Mouse (Mus musculus): ENCODE results near the gene Sh2d4b. TPM values are rescaled to one million over a fixed set of nuclear protein-coding genes. Genes with fewer than 3 reads are reported as not detected.

Sh2d4b gene
- total and polyA plus RNA-seq, 2 experiments from 2014 or later = 0.74 to 3.0 TPM

GRCm38 (mm10) chr14:40924378-40925113 lies 31.5 kb upstream of the Sh2d4b start:
- Histone ChIP-seq H3K9ac (replicated peaks; ENCODE audit: low read length, poor library complexity, severe bottlenecking) (no peak overlapping the region), H3K27me3 (ENCODE audit: insufficient read depth, low read length) (no peaks in the 10 kb centered on the region), H3K4me1 (ENCODE audit: insufficient read depth, low read length) (no peaks in the 10 kb centered on the region), H3K36me3 (ENCODE audit: insufficient read depth, low read length) (no peaks in the 10 kb centered on the region), H3K4me3 (ENCODE audit: low read depth, low read length) (no peak overlapping the region), H3K9me3 (ENCODE audit: low read length) (no peaks in the 10 kb centered on the region), H3K4me2 (ENCODE audit: low read depth, low read length, poor library complexity, severe bottlenecking) (no peak overlapping the region), H3K27ac (ENCODE audit: low read depth, low read length) (no peak overlapping the region)
- WGBS = 76% methylated on average over 10 of the region's 10 CpGs
- ATAC-seq (ENCODE audit: low FRiP score) (no peak), DNase-seq (ENCODE audit: low spot score) (peak; percentile 25)
- no peak for TF ChIP-seq CTCF (IDR thresholded peaks at IDR 0.05)

- Histone ChIP-seq H3K9me3 (ENCODE audit: low read length) (no peaks in the 10 kb centered on the region), H3K4me3 (ENCODE audit: low read depth, low read length) (no peak overlapping the region), H3K4me1 (ENCODE audit: insufficient read depth, low read length) (no peaks in the 10 kb centered on the region), H3K27me3 (ENCODE audit: insufficient read depth, low read length) (no peaks in the 10 kb centered on the region), H3K4me2 (ENCODE audit: low read depth, low read length, poor library complexity, severe bottlenecking) (no peak overlapping the region), H3K36me3 (ENCODE audit: insufficient read depth, low read length) (no peaks in the 10 kb centered on the region), H3K9ac (replicated peaks; ENCODE audit: low read length, poor library complexity, severe bottlenecking) (no peak overlapping the region), H3K27ac (ENCODE audit: low read depth, low read length) (no peak overlapping the region)
- WGBS = 96% methylated on average over 1 of the region's 1 CpGs
- ATAC-seq (ENCODE audit: low FRiP score) = no peak
- no peak for DNase-seq (ENCODE audit: low spot score)
- no peak for TF ChIP-seq CTCF (IDR thresholded peaks at IDR 0.05)
These were observed 28.2 kb upstream of the Sh2d4b start for GRCm38 (mm10) chr14:40921241-40921640.

GRCm38 (mm10) chr14:40919521-40919920 lies 26.5 kb upstream of the Sh2d4b start:
- H3K36me3 ChIP-seq (ENCODE audit: insufficient read depth, low read length) = peaks cover 7% of the 10 kb centered on the region
- H3K9ac ChIP-seq (replicated peaks; ENCODE audit: low read length, poor library complexity, severe bottlenecking) = no peak overlapping the region
- TF ChIP-seq CTCF (IDR thresholded peaks at IDR 0.05) = no peak
- H3K9me3 ChIP-seq (ENCODE audit: low read length) = no peaks in the 10 kb centered on the region
- 90% methylated on average over 7 of the region's 7 CpGs for WGBS
- no peak overlapping the region for H3K27ac ChIP-seq (ENCODE audit: low read depth, low read length)
- no peaks in the 10 kb centered on the region for H3K27me3 ChIP-seq (ENCODE audit: insufficient read depth, low read length)
- ATAC-seq (ENCODE audit: low FRiP score) (no peak), DNase-seq (ENCODE audit: low spot score) (no peak)
- no peak overlapping the region for H3K4me2 ChIP-seq (ENCODE audit: low read depth, low read length, poor library complexity, severe bottlenecking)
- no peak overlapping the region for H3K4me3 ChIP-seq (ENCODE audit: low read depth, low read length)
- H3K4me1 ChIP-seq (ENCODE audit: insufficient read depth, low read length) = no peaks in the 10 kb centered on the region

- no peak overlapping the region for H3K4me3 ChIP-seq (ENCODE audit: low read depth, low read length)
- WGBS = 75% methylated on average over 3 of the region's 7 CpGs
- TF ChIP-seq CTCF (IDR thresholded peaks at IDR 0.05) = no peak
- H3K36me3 ChIP-seq (ENCODE audit: insufficient read depth, low read length) = peaks cover 11% of the 10 kb centered on the region
- H3K9me3 ChIP-seq (ENCODE audit: low read length) = no peaks in the 10 kb centered on the region
- H3K4me1 ChIP-seq (ENCODE audit: insufficient read depth, low read length) = no peaks in the 10 kb centered on the region
- H3K4me2 ChIP-seq (ENCODE audit: low read depth, low read length, poor library complexity, severe bottlenecking) = no peak overlapping the region
- H3K27me3 ChIP-seq (ENCODE audit: insufficient read depth, low read length) = no peaks in the 10 kb centered on the region
- H3K27ac ChIP-seq (ENCODE audit: low read depth, low read length) = no peak overlapping the region
- DNase-seq (ENCODE audit: low spot score) = no peak
- no peak overlapping the region for H3K9ac ChIP-seq (replicated peaks; ENCODE audit: low read length, poor library complexity, severe bottlenecking)
- ATAC-seq (ENCODE audit: low FRiP score) = no peak
These were observed 25.4 kb upstream of the Sh2d4b start for GRCm38 (mm10) chr14:40918477-40918876.

- Histone ChIP-seq H3K4me2 (ENCODE audit: low read depth, low read length, poor library complexity, severe bottlenecking) (no peak overlapping the region), H3K4me1 (ENCODE audit: insufficient read depth, low read length) (no peaks in the 10 kb centered on the region), H3K9me3 (ENCODE audit: low read length) (no peaks in the 10 kb centered on the region), H3K27me3 (ENCODE audit: insufficient read depth, low read length) (no peaks in the 10 kb centered on the region), H3K4me3 (ENCODE audit: low read depth, low read length) (no peak overlapping the region), H3K36me3 (ENCODE audit: insufficient read depth, low read length) (peaks cover 17% of the 10 kb centered on the region), H3K9ac (replicated peaks; ENCODE audit: low read length, poor library complexity, severe bottlenecking) (no peak overlapping the region), H3K27ac (ENCODE audit: low read depth, low read length) (no peak overlapping the region)
- 0% methylated on average over 1 of the region's 1 CpGs for WGBS
- TF ChIP-seq CTCF (IDR thresholded peaks at IDR 0.05) = peak; percentile 96
- DNase-seq (ENCODE audit: low spot score) (peak; percentile 86), ATAC-seq (ENCODE audit: low FRiP score) (peak; percentile 67)
These were observed 24.6 kb upstream of the Sh2d4b start for GRCm38 (mm10) chr14:40917632-40918031.

- 97% methylated on average over 14 of the region's 15 CpGs for WGBS
- Histone ChIP-seq H3K9me3 (ENCODE audit: low read length) (no peaks in the 10 kb centered on the region), H3K27me3 (ENCODE audit: insufficient read depth, low read length) (no peaks in the 10 kb centered on the region), H3K9ac (replicated peaks; ENCODE audit: low read length, poor library complexity, severe bottlenecking) (no peak overlapping the region), H3K27ac (ENCODE audit: low read depth, low read length) (no peak overlapping the region), H3K4me1 (ENCODE audit: insufficient read depth, low read length) (no peaks in the 10 kb centered on the region), H3K36me3 (ENCODE audit: insufficient read depth, low read length) (peaks cover 17% of the 10 kb centered on the region), H3K4me2 (ENCODE audit: low read depth, low read length, poor library complexity, severe bottlenecking) (no peak overlapping the region), H3K4me3 (ENCODE audit: low read depth, low read length) (no peak overlapping the region)
- ATAC-seq (ENCODE audit: low FRiP score) (no peak), DNase-seq (ENCODE audit: low spot score) (no peak)
- TF ChIP-seq CTCF (IDR thresholded peaks at IDR 0.05) = no peak
These were observed 23.6 kb upstream of the Sh2d4b start for GRCm38 (mm10) chr14:40916667-40917066.

All from midbrain, postnatal 0 days (tissue).